Mouse (Mus musculus): ENCODE data around the gene Enox2. TPM values are rescaled to one million over a fixed set of nuclear protein-coding genes. Genes with fewer than 3 reads are reported as not detected.
"Not testable (repeated sequence)": the region's sequence is repeated elsewhere in the genome, so short reads cannot be mapped to it uniquely, and the experiment has no call there.

Gene Enox2
- polyA plus RNA-seq, 1 experiment from 2014 or later: 15.2 TPM

GRCm38 (mm10) chrX:49196386-49196785 lies 91.7 kb downstream of the Enox2 start:
- 70% methylated on average over 4 of the region's 4 CpGs for WGBS
- H3K36me3 ChIP-seq (ENCODE audit: control insufficient read depth, insufficient read depth, low read length): no peaks in the 10 kb centered on the region
- H3K9ac ChIP-seq (ENCODE audit: low read length): no peak overlapping the region
- H3K27ac ChIP-seq (ENCODE audit: low read depth, low read length): no peak overlapping the region
- H3K27me3 ChIP-seq (ENCODE audit: control insufficient read depth, insufficient read depth, low read length): no peaks in the 10 kb centered on the region
- no peaks in the 10 kb centered on the region for H3K4me1 ChIP-seq (ENCODE audit: control insufficient read depth, insufficient read depth, low read length)
- ATAC-seq (ENCODE audit: insufficient read depth, low FRiP score, low TSS enrichment) (no peak), DNase-seq (ENCODE audit: low spot score) (no peak)
- H3K4me3 ChIP-seq (ENCODE audit: low read depth, low read length): no peak overlapping the region
- H3K9me3 ChIP-seq (ENCODE audit: control insufficient read depth, low read length): no peaks in the 10 kb centered on the region
- no peak overlapping the region for H3K4me2 ChIP-seq (ENCODE audit: low read depth)

GRCm38 (mm10) chrX:49181136-49181535 lies 106.9 kb downstream of the Enox2 start:
- ATAC-seq (ENCODE audit: insufficient read depth, low FRiP score, low TSS enrichment) (no peak), DNase-seq (ENCODE audit: low spot score) (no peak)
- no peaks in the 10 kb centered on the region for H3K27me3 ChIP-seq (ENCODE audit: control insufficient read depth, insufficient read depth, low read length)
- no peak overlapping the region for H3K4me2 ChIP-seq (ENCODE audit: low read depth)
- 79% methylated on average over 3 of the region's 3 CpGs for WGBS
- no peaks in the 10 kb centered on the region for H3K4me1 ChIP-seq (ENCODE audit: control insufficient read depth, insufficient read depth, low read length)
- H3K36me3 ChIP-seq (ENCODE audit: control insufficient read depth, insufficient read depth, low read length): no peaks in the 10 kb centered on the region
- H3K27ac ChIP-seq (ENCODE audit: low read depth, low read length): no peak overlapping the region
- H3K9me3 ChIP-seq (ENCODE audit: control insufficient read depth, low read length): no peaks in the 10 kb centered on the region
- no peak overlapping the region for H3K9ac ChIP-seq (ENCODE audit: low read length)
- no peak overlapping the region for H3K4me3 ChIP-seq (ENCODE audit: low read depth, low read length)

- DNase-seq (ENCODE audit: low spot score) (no peak), ATAC-seq (ENCODE audit: insufficient read depth, low FRiP score, low TSS enrichment) (no peak)
- H3K27me3 ChIP-seq (ENCODE audit: control insufficient read depth, insufficient read depth, low read length): no peaks in the 10 kb centered on the region
- H3K9me3 ChIP-seq (ENCODE audit: control insufficient read depth, low read length): no peaks in the 10 kb centered on the region
- H3K4me3 ChIP-seq (ENCODE audit: low read depth, low read length): no peak overlapping the region
- H3K9ac ChIP-seq (ENCODE audit: low read length): no peak overlapping the region
- H3K4me1 ChIP-seq (ENCODE audit: control insufficient read depth, insufficient read depth, low read length): no peaks in the 10 kb centered on the region
- no peak overlapping the region for H3K4me2 ChIP-seq (ENCODE audit: low read depth)
- H3K27ac ChIP-seq (ENCODE audit: low read depth, low read length): no peak overlapping the region
- H3K36me3 ChIP-seq (ENCODE audit: control insufficient read depth, insufficient read depth, low read length): no peaks in the 10 kb centered on the region
- 93% methylated on average over 3 of the region's 3 CpGs for WGBS
Measured at GRCm38 (mm10) chrX:49178670-49179069, 109.4 kb downstream of the Enox2 start.

GRCm38 (mm10) chrX:49154280-49154679 lies 133.8 kb downstream of the Enox2 start:
- no peaks in the 10 kb centered on the region for H3K9me3 ChIP-seq (ENCODE audit: control insufficient read depth, low read length)
- H3K4me3 ChIP-seq (ENCODE audit: low read depth, low read length): no peak overlapping the region
- 66% methylated on average over 2 of the region's 2 CpGs for WGBS
- ATAC-seq (ENCODE audit: insufficient read depth, low FRiP score, low TSS enrichment): no peak
- no peak overlapping the region for H3K9ac ChIP-seq (ENCODE audit: low read length)
- H3K27ac ChIP-seq (ENCODE audit: low read depth, low read length): no peak overlapping the region
- H3K27me3 ChIP-seq (ENCODE audit: control insufficient read depth, insufficient read depth, low read length): no peaks in the 10 kb centered on the region
- H3K36me3 ChIP-seq (ENCODE audit: control insufficient read depth, insufficient read depth, low read length): no peaks in the 10 kb centered on the region
- H3K4me1 ChIP-seq (ENCODE audit: control insufficient read depth, insufficient read depth, low read length): no peaks in the 10 kb centered on the region
- DNase-seq (ENCODE audit: low spot score): no peak
- no peak overlapping the region for H3K4me2 ChIP-seq (ENCODE audit: low read depth)

- Histone ChIP-seq H3K4me1 (ENCODE audit: control insufficient read depth, insufficient read depth, low read length) (no peaks in the 10 kb centered on the region), H3K4me3 (ENCODE audit: low read depth, low read length) (no peak overlapping the region), H3K9ac (ENCODE audit: low read length) (no peak overlapping the region), H3K36me3 (ENCODE audit: control insufficient read depth, insufficient read depth, low read length) (no peaks in the 10 kb centered on the region), H3K27ac (ENCODE audit: low read depth, low read length) (no peak overlapping the region), H3K4me2 (ENCODE audit: low read depth) (no peak overlapping the region), H3K9me3 (ENCODE audit: control insufficient read depth, low read length) (no peaks in the 10 kb centered on the region), H3K27me3 (ENCODE audit: control insufficient read depth, insufficient read depth, low read length) (no peaks in the 10 kb centered on the region)
- DNase-seq (ENCODE audit: low spot score) (no peak), ATAC-seq (ENCODE audit: insufficient read depth, low FRiP score, low TSS enrichment) (no peak)
- 44% methylated on average over 3 of the region's 3 CpGs for WGBS
Measured at GRCm38 (mm10) chrX:49124774-49125429, 163.2 kb downstream of the Enox2 start.

GRCm38 (mm10) chrX:49116465-49116864 lies 171.6 kb downstream of the Enox2 start:
- H3K9me3 ChIP-seq (ENCODE audit: control insufficient read depth, low read length): no peaks in the 10 kb centered on the region
- no peak overlapping the region for H3K4me2 ChIP-seq (ENCODE audit: low read depth)
- no peak overlapping the region for H3K9ac ChIP-seq (ENCODE audit: low read length)
- H3K4me1 ChIP-seq (ENCODE audit: control insufficient read depth, insufficient read depth, low read length): no peaks in the 10 kb centered on the region
- 78% methylated on average over 3 of the region's 3 CpGs for WGBS
- no peak for DNase-seq (ENCODE audit: low spot score)
- no peaks in the 10 kb centered on the region for H3K27me3 ChIP-seq (ENCODE audit: control insufficient read depth, insufficient read depth, low read length)
- no peak overlapping the region for H3K27ac ChIP-seq (ENCODE audit: low read depth, low read length)
- no peaks in the 10 kb centered on the region for H3K36me3 ChIP-seq (ENCODE audit: control insufficient read depth, insufficient read depth, low read length)
- H3K4me3 ChIP-seq (ENCODE audit: low read depth, low read length): no peak overlapping the region
- no peak for ATAC-seq (ENCODE audit: insufficient read depth, low FRiP score, low TSS enrichment)

GRCm38 (mm10) chrX:49112412-49112811 lies 175.6 kb downstream of the Enox2 start:
- 48% methylated on average over 3 of the region's 3 CpGs for WGBS
- no peak overlapping the region for H3K4me2 ChIP-seq (ENCODE audit: low read depth)
- no peaks in the 10 kb centered on the region for H3K4me1 ChIP-seq (ENCODE audit: control insufficient read depth, insufficient read depth, low read length)
- H3K4me3 ChIP-seq (ENCODE audit: low read depth, low read length): no peak overlapping the region
- no peaks in the 10 kb centered on the region for H3K9me3 ChIP-seq (ENCODE audit: control insufficient read depth, low read length)
- H3K36me3 ChIP-seq (ENCODE audit: control insufficient read depth, insufficient read depth, low read length): no peaks in the 10 kb centered on the region
- H3K27me3 ChIP-seq (ENCODE audit: control insufficient read depth, insufficient read depth, low read length): no peaks in the 10 kb centered on the region
- no peak for DNase-seq (ENCODE audit: low spot score)
- no peak overlapping the region for H3K27ac ChIP-seq (ENCODE audit: low read depth, low read length)
- ATAC-seq (ENCODE audit: insufficient read depth, low FRiP score, low TSS enrichment): no peak
- no peak overlapping the region for H3K9ac ChIP-seq (ENCODE audit: low read length)

- WGBS: 88% methylated on average over 1 of the region's 1 CpGs
- H3K4me2 ChIP-seq (ENCODE audit: low read depth); H3K9me3 ChIP-seq (ENCODE audit: control insufficient read depth, low read length); DNase-seq (ENCODE audit: low spot score); H3K4me1 ChIP-seq (ENCODE audit: control insufficient read depth, insufficient read depth, low read length); H3K27ac ChIP-seq (ENCODE audit: low read depth, low read length); H3K4me3 ChIP-seq (ENCODE audit: low read depth, low read length); H3K27me3 ChIP-seq (ENCODE audit: control insufficient read depth, insufficient read depth, low read length); ATAC-seq (ENCODE audit: insufficient read depth, low FRiP score, low TSS enrichment); H3K9ac ChIP-seq (ENCODE audit: low read length); H3K36me3 ChIP-seq (ENCODE audit: control insufficient read depth, insufficient read depth, low read length): not testable (repeated sequence)
Measured at GRCm38 (mm10) chrX:49100542-49100941, 187.5 kb downstream of the Enox2 start.

- H3K9ac ChIP-seq (ENCODE audit: low read length): no peak overlapping the region
- ATAC-seq (ENCODE audit: insufficient read depth, low FRiP score, low TSS enrichment) (no peak), DNase-seq (ENCODE audit: low spot score) (peak; percentile 47)
- no peaks in the 10 kb centered on the region for H3K4me1 ChIP-seq (ENCODE audit: control insufficient read depth, insufficient read depth, low read length)
- no peaks in the 10 kb centered on the region for H3K27me3 ChIP-seq (ENCODE audit: control insufficient read depth, insufficient read depth, low read length)
- WGBS: 37% methylated on average over 2 of the region's 2 CpGs
- no peaks in the 10 kb centered on the region for H3K9me3 ChIP-seq (ENCODE audit: control insufficient read depth, low read length)
- no peak overlapping the region for H3K4me3 ChIP-seq (ENCODE audit: low read depth, low read length)
- H3K4me2 ChIP-seq (ENCODE audit: low read depth): no peak overlapping the region
- H3K36me3 ChIP-seq (ENCODE audit: control insufficient read depth, insufficient read depth, low read length): no peaks in the 10 kb centered on the region
- H3K27ac ChIP-seq (ENCODE audit: low read depth, low read length): no peak overlapping the region
Measured at GRCm38 (mm10) chrX:49096249-49096648, 191.8 kb downstream of the Enox2 start.
